In genomic region chr4:152424922-152425321, GRCm38 (mm10) we compare ENCODE assay signal across 9 mouse cellular contexts. TPM values are rescaled to one million over a fixed set of nuclear protein-coding genes. Genes with fewer than 3 reads are reported as not detected.
DNase-seq lines count a peak whose midpoint lies in the region; ATAC-seq and TF ChIP-seq lines count a peak whose summit lies in the region.
"Had no signal": no experiment of that assay in that cellular context is flagged by ENCODE, and none has a peak within 500 bp of the region (broad histone marks: within the 10 kb centered on the region; RNA-seq: fewer than 3 reads in every experiment).

No protein-coding gene starts in this region.

- WGBS in intestine, embryonic 14.5 days: 69% methylated on average over 5 of the region's 5 CpGs
- 68% methylated on average over 5 of the region's 5 CpGs for WGBS in intestine, embryonic 15.5 days
- 63% methylated on average over 5 of the region's 5 CpGs for WGBS in limb, embryonic 10.5 days
- 66% methylated on average over 5 of the region's 5 CpGs for WGBS in forebrain, embryonic 16.5 days

- H3K4me1 ChIP-seq in intestine, embryonic 14.5 days (replicated peaks; ENCODE audit: control insufficient read depth, insufficient read depth, low read length): no peaks in the 10 kb centered on the region
- H3K4me1 ChIP-seq in intestine, embryonic 15.5 days (replicated peaks): no peaks in the 10 kb centered on the region
- 0 out of 4 replicates have a peak, but pooled peaks cover 0 to 2% of the 10 kb centered on the region in 2 experiments for H3K4me1 ChIP-seq in ES-E14 (ENCODE audit: control insufficient read depth in 2 of 2, insufficient read depth in 2 of 2, low read length in 2 of 2, poor library complexity in 1 of 2)
- H3K4me1 ChIP-seq in limb, embryonic 10.5 days: peaks cover 14% of the 10 kb centered on the region
- no peaks in the 10 kb centered on the region for H3K4me1 ChIP-seq in forebrain, embryonic 16.5 days (replicated peaks; ENCODE audit: control insufficient read depth, insufficient read depth, low read length)

- no peak overlapping the region for H3K27ac ChIP-seq in intestine, embryonic 14.5 days (ENCODE audit: low read depth)
- no peak overlapping the region for H3K27ac ChIP-seq in intestine, embryonic 15.5 days
- no peak overlapping the region for H3K27ac ChIP-seq in ES-E14 (ENCODE audit: insufficient read depth, low read depth, low read length, poor library complexity, severe bottlenecking)
- no peak overlapping the region for H3K27ac ChIP-seq in limb, embryonic 10.5 days
- H3K27ac ChIP-seq in forebrain, embryonic 16.5 days (ENCODE audit: low read length): no peak overlapping the region
- H3K27ac ChIP-seq: hindbrain, embryonic 15.5 days had no signal

- H3K27me3 ChIP-seq in intestine, embryonic 14.5 days (replicated peaks; ENCODE audit: control insufficient read depth, insufficient read depth, low read length): no peaks in the 10 kb centered on the region
- no peaks in the 10 kb centered on the region for H3K27me3 ChIP-seq in intestine, embryonic 15.5 days (replicated peaks)
- H3K27me3 ChIP-seq in limb, embryonic 10.5 days (ENCODE audit: low read depth, poor library complexity, severe bottlenecking): no peaks in the 10 kb centered on the region
- H3K27me3 ChIP-seq in forebrain, embryonic 16.5 days (replicated peaks; ENCODE audit: control insufficient read depth, insufficient read depth, low read length): no peaks in the 10 kb centered on the region
- H3K27me3 ChIP-seq: hindbrain, embryonic 15.5 days had no signal

- H3K9me3 ChIP-seq in intestine, embryonic 14.5 days (ENCODE audit: control insufficient read depth, low read length): no peaks in the 10 kb centered on the region
- no peaks in the 10 kb centered on the region for H3K9me3 ChIP-seq in intestine, embryonic 15.5 days
- H3K9me3 ChIP-seq in ES-E14 (ENCODE audit: control insufficient read depth, insufficient read depth, low read depth, low read length): no peaks in the 10 kb centered on the region
- no peaks in the 10 kb centered on the region for H3K9me3 ChIP-seq in limb, embryonic 10.5 days (replicated peaks)
- no peaks in the 10 kb centered on the region for H3K9me3 ChIP-seq in forebrain, embryonic 16.5 days (ENCODE audit: control insufficient read depth, low read length)
- H3K9me3 ChIP-seq: hindbrain, embryonic 15.5 days had no signal

- peak; percentile 61 for DNase-seq in intestine, embryonic 14.5 days (ENCODE audit: low spot score)
- DNase-seq in 3T3-L1 (ENCODE audit: low read depth, low spot score) (peak; percentile 63), ES-E14 (ENCODE audit: low read depth, low spot score) (no peak)
- peak; percentile 49 for DNase-seq in limb, embryonic 10.5 days (ENCODE audit: low spot score)
- DNase-seq in gastrocnemius, postnatal 25 days: no peak
- DNase-seq in cerebellum, adult 11-12 months: no peak

- no peak overlapping the region for H3K4me2 ChIP-seq in intestine, embryonic 14.5 days (ENCODE audit: low read length)
- H3K4me2 ChIP-seq in intestine, embryonic 15.5 days (replicated peaks): no peak overlapping the region
- H3K4me2 ChIP-seq in forebrain, embryonic 16.5 days (ENCODE audit: low read length): no peak overlapping the region
- H3K4me2 ChIP-seq: hindbrain, embryonic 15.5 days had no signal

- no peak overlapping the region for H3K9ac ChIP-seq in intestine, embryonic 14.5 days (ENCODE audit: low read length)
- H3K9ac ChIP-seq in intestine, embryonic 15.5 days: no peak overlapping the region
- no peak overlapping the region for H3K9ac ChIP-seq in ES-E14 (ENCODE audit: insufficient read depth, low read depth, low read length, poor library complexity, severe bottlenecking)
- no peak overlapping the region for H3K9ac ChIP-seq in forebrain, embryonic 16.5 days (replicated peaks; ENCODE audit: low read depth, low read length)
- H3K9ac ChIP-seq: hindbrain, embryonic 15.5 days had no signal

- H3K4me3 ChIP-seq in intestine, embryonic 14.5 days (ENCODE audit: low read depth, low read length): no peak overlapping the region
- H3K4me3 ChIP-seq in intestine, embryonic 15.5 days (replicated peaks): no peak overlapping the region
- no peak overlapping the region for H3K4me3 ChIP-seq in ES-E14 (ENCODE audit: insufficient read depth in 1 of 2, low read depth in 1 of 2, low read length in 2 of 2, poor library complexity in 1 of 2, severe bottlenecking in 1 of 2)
- H3K4me3 ChIP-seq in limb, embryonic 10.5 days: no peak overlapping the region
- no peak overlapping the region for H3K4me3 ChIP-seq in forebrain, embryonic 16.5 days (replicated peaks; ENCODE audit: low read length)
- H3K4me3 ChIP-seq: hindbrain, embryonic 15.5 days had no signal

- in situ Hi-C loops in ES-E14 (cut with MboI; ENCODE audit: low sequenced_read_pairs in 2 of 2, unreplicated experiment in 2 of 2): no loop called here

- ATAC-seq in intestine, embryonic 14.5 days (replicated peaks; ENCODE audit: low FRiP score, low TSS enrichment, low read depth): no peak
- no peak for ATAC-seq in intestine, embryonic 15.5 days
- ATAC-seq in forebrain, embryonic 16.5 days: no peak

- no peaks in the 10 kb centered on the region for H3K36me3 ChIP-seq in intestine, embryonic 14.5 days (ENCODE audit: control insufficient read depth, insufficient read depth, low read length)
- no peaks in the 10 kb centered on the region for H3K36me3 ChIP-seq in intestine, embryonic 15.5 days
- no peaks in the 10 kb centered on the region for H3K36me3 ChIP-seq in ES-E14 (ENCODE audit: control insufficient read depth, insufficient read depth, low read length, poor library complexity, severe bottlenecking)
- H3K36me3 ChIP-seq in limb, embryonic 10.5 days: no peaks in the 10 kb centered on the region
- no peaks in the 10 kb centered on the region for H3K36me3 ChIP-seq in forebrain, embryonic 16.5 days (ENCODE audit: control insufficient read depth, insufficient read depth)
- H3K36me3 ChIP-seq: hindbrain, embryonic 15.5 days had no signal

TF ChIP-seq in ES-E14, 5 proteins besides CTCF, POLR2A, EP300 and RAD21:
- TF ChIP-seq MAFK (IDR thresholded peaks at IDR 0.05; ENCODE audit: insufficient read depth, low read depth, low read length) (no peak), HCFC1 (IDR thresholded peaks at IDR 0.05; ENCODE audit: borderline replicate concordance, insufficient read depth, low read length) (no peak), ZC3H11A (IDR thresholded peaks at IDR 0.05; ENCODE audit: borderline replicate concordance, low read depth, low read length) (peak; percentile 17; the same call in 1 of the 2 replicates), ZNF384 (IDR thresholded peaks at IDR 0.05; ENCODE audit: low read depth, low read length) (no peak), CHD2 (IDR thresholded peaks at IDR 0.05; ENCODE audit: low read depth, low read length) (no peak)

RNA-seq across cellular contexts. Expression of gene Nphp4, which starts 51.6 kb away (rescaled TPM):
- 2.7 TPM in 2 replicates for polyA plus RNA-seq in intestine, embryonic 14.5 days (2014; fragmentation: Nextera tagmentation; extraction: Ambion mirVana)
- 1.7 TPM in 2 replicates for polyA plus RNA-seq in intestine, embryonic 15.5 days (2015; fragmentation: Nextera tagmentation; extraction: Ambion mirVana)
- total RNA-seq in ES-E14 (2012; rRNA removed): 2.5 and 3.1 TPM in 2 replicates
- 2.8 and 3.8 TPM in 2 replicates for polyA plus RNA-seq in limb, embryonic 10.5 days (2016; fragmentation: Nextera tagmentation; extraction: Ambion mirVana)
- total RNA-seq in gastrocnemius, postnatal 25 days (2021): under 1 TPM; 0.67 to 0.94 TPM
- polyA plus RNA-seq in forebrain, embryonic 16.5 days (2015; fragmentation: Nextera tagmentation; extraction: Ambion mirVana): 5.5 and 5.7 TPM in 2 replicates

RNA-seq across cellular contexts. Expression of gene Kcnab2, which starts 52.7 kb away (rescaled TPM):
- polyA plus RNA-seq in intestine, embryonic 14.5 days (2014; fragmentation: Nextera tagmentation; extraction: Ambion mirVana): 3.8 TPM in 2 replicates
- polyA plus RNA-seq in intestine, embryonic 15.5 days (2015; fragmentation: Nextera tagmentation; extraction: Ambion mirVana): 3.6 and 3.8 TPM in 2 replicates
- 1.6 TPM in 2 replicates for total RNA-seq in ES-E14 (2012; rRNA removed)
- 3.9 and 5.2 TPM in 2 replicates for polyA plus RNA-seq in limb, embryonic 10.5 days (2016; fragmentation: Nextera tagmentation; extraction: Ambion mirVana)
- total RNA-seq in gastrocnemius, postnatal 25 days (2021): 1 to 10 TPM; 2.2 to 2.8 TPM
- polyA plus RNA-seq in forebrain, embryonic 16.5 days (2015; fragmentation: Nextera tagmentation; extraction: Ambion mirVana): 15.1 and 19.2 TPM in 2 replicates

Comparison
In these comparisons a context has a peak if more than half of its experiments do, and no peak if none do; other contexts are left out.
1. DNase-seq: peak in intestine, embryonic 14.5 days (single experiment), 3T3-L1 (single experiment) and limb, embryonic 10.5 days (single experiment); none in ES-E14 (single experiment), gastrocnemius, postnatal 25 days (single experiment) and cerebellum, adult 11-12 months (single experiment).